Mouse (Mus musculus): ENCODE measurements at regions not wholly inside any gene's neighbourhood (a gene's known extent, or its start where the extent isn't known, plus 50 kb on each side); places are given as distances from the start of the nearest gene placed in this dataset.

GRCm38 (mm10) chr3:132006912-132007311 lies 78.2 kb upstream of the Dkk2 start:
- TF ChIP-seq CTCF (IDR thresholded peaks at IDR 0.05; ENCODE audit: extremely low read depth, insufficient read depth, low read length) = no peak
- TF ChIP-seq POLR2A (IDR thresholded peaks at IDR 0.05; ENCODE audit: extremely low read depth, insufficient read depth, low read length) = no peak
